Mouse (Mus musculus) C2C12 (cell line): Measurements from ENCODE around the gene Olfr609. TPM values are rescaled to one million over a fixed set of nuclear protein-coding genes. Genes with fewer than 3 reads are reported as not detected.
"Not testable (repeated sequence)": the region's sequence is repeated elsewhere in the genome, so short reads cannot be mapped to it uniquely, and the experiment has no call there.

Source experiments
- H3K27me3 ChIP-seq: one replicate; pipeline ENCODE4 v1.6.1; 2011; ENCODE audit not compliant: control insufficient read depth, insufficient read depth, insufficient read length
- H3K36me3 ChIP-seq: one replicate; pipeline ENCODE4 v1.6.1; 2011; ENCODE audit not compliant: control insufficient read depth, insufficient read depth
- H3K4me3 ChIP-seq: one replicate; pipeline ENCODE4 v1.5.1; 2011; ENCODE audit warnings: mild to moderate bottlenecking, control low read depth; ENCODE audit not compliant: poor library complexity, insufficient read depth, severe bottlenecking
- H3K79me2 ChIP-seq: one replicate; pipeline ENCODE4 v1.6.1; 2011; ENCODE audit not compliant: control insufficient read depth, insufficient read depth
- H3K79me3 ChIP-seq: one replicate; pipeline ENCODE4 v1.6.1; 2011; ENCODE audit warnings: low read depth, control low read depth
- H3ac ChIP-seq: one replicate; pipeline ENCODE3; 2011; ENCODE audit warnings: low read depth; ENCODE audit not compliant: control insufficient read depth, insufficient read length
- CEBPB ChIP-seq: IDR thresholded peaks from one replicate; pipeline ENCODE4 v1.6.1; 2011; ENCODE audit warnings: low read depth, mild to moderate bottlenecking, control low read depth, moderate library complexity
- CTCF ChIP-seq: IDR thresholded peaks from one replicate; pipeline ENCODE4 v1.5.1; 2011; ENCODE audit not compliant: control insufficient read depth, insufficient read depth, insufficient read length
- FOSL1 ChIP-seq: IDR thresholded peaks from one replicate; pipeline ENCODE4 v1.8.0; 2011; ENCODE audit warnings: mild to moderate bottlenecking, low read length; ENCODE audit not compliant: poor library complexity, insufficient read depth, severe bottlenecking
- MAX ChIP-seq: IDR thresholded peaks from one replicate; pipeline ENCODE4 v1.6.1; 2011; ENCODE audit warnings: mild to moderate bottlenecking, control low read depth
- MYOD1 ChIP-seq: IDR thresholded peaks from one replicate; pipeline ENCODE4 v1.6.1; 2011; ENCODE audit warnings: low read depth; ENCODE audit not compliant: control insufficient read depth, insufficient read length
- MYOG ChIP-seq: IDR thresholded peaks from one replicate; pipeline ENCODE4 v1.6.1; 2011; ENCODE audit not compliant: control insufficient read depth, insufficient read length; ENCODE audit errors: extremely low read depth
- USF1 ChIP-seq: IDR thresholded peaks from one replicate; pipeline ENCODE4 v1.6.1; 2011; ENCODE audit warnings: low read depth, mild to moderate bottlenecking, control low read depth, moderate library complexity
- long read RNA-seq, 2 experiments: library from polyadenylated mRNA; unstranded; transcript quantifications; one replicate each; pipeline ENCODE4 v2.0.0; 2019 to 2020
- polyA plus RNA-seq: library from polyadenylated mRNA; unstranded; fragments of >200 nt; fragmentation: generic; extraction: Trizol; gene quantifications from one replicate; pipeline ENCODE4 v1.2.1, GENCODE M21; 2012; ENCODE audit warnings: missing spikeins

Gene Olfr609
- polyA plus RNA-seq, result not detected
- long read RNA-seq, experiment 1, result 0 reads
- long read RNA-seq, experiment 2, result 0 reads

DNA sequence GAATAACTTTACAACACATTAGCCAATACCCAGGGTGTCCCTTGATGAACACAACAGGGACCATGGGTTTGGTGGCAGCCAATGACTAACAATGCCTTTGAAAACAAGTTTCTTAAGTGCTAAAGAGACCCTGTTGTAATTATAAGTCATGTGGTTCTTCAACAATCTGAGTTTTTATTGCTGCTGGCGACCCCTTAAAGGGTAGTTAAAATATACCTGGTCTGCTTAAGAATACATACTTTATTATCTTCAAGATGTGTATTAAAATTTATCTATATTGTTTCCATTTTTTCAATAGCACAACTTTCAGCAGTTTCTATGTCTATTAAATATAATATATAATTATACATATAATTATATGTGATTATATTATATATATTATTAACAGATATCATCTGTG is at the start of gene Olfr609:
Gene Olfr609 (minus strand): TSS at position 101 of the 400 bp plus-strand sequence.
- TF ChIP-seq MYOD1, result no peak
- TF ChIP-seq CEBPB, result no peak
- TF ChIP-seq USF1, result no peak
- TF ChIP-seq MAX, result no peak
- TF ChIP-seq CTCF, result no peak
- no peak for TF ChIP-seq FOSL1
- TF ChIP-seq MYOG, result no peak
- H3K27me3 ChIP-seq, result no peaks in the 10 kb centered on the region
- no peaks in the 10 kb centered on the region for H3K36me3 ChIP-seq
- no peak within 1 kb of the TSS for H3K4me3 ChIP-seq
- no peak within 1 kb of the TSS for H3ac ChIP-seq
- no peaks in the 10 kb centered on the region for H3K79me2 ChIP-seq
- H3K79me3 ChIP-seq, result no peaks in the 10 kb centered on the region

DNA sequence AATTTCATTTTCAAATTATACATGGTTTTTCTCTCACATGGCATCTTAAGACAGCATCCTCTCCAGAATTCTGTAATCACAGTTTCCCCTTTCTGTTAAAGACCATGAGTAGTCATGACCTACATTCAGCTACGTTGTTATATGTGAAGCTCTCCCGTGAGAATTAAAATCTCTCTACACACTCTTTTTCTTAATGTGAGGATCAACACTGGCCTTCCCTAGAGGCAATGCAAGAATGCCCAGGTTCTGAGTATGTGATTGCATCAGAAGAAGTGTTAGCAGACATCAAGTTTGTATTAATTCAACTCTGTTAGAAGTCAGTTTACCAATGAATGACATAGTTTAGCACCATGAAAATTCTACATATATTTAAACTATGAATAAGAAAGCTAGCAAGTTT is 44.8 kb upstream of the Olfr609 start, which contains the start of gene Olfr612:
Gene Olfr612 (minus strand): TSS at position 101 of the 400 bp plus-strand sequence.
- H3K36me3 ChIP-seq, H3K79me3 ChIP-seq, H3ac ChIP-seq, H3K4me3 ChIP-seq, H3K27me3 ChIP-seq, H3K79me2 ChIP-seq: not testable (repeated sequence)

DNA sequence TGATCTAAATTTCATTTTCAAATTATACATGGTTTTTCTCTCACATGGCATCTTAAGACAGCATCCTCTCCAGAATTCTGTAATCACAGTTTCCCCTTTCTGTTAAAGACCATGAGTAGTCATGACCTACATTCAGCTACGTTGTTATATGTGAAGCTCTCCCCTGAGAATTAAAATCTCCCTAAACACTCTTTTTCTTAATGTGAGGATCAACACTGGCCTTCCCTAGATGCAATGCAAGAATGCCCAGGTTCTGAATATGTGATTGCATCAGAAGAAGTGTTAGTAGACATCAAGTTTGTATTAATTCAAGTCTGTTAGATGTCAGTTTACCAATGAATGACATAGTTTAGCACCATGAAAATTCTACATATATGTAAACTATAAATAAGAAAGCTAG is 22.9 kb upstream of the Olfr609 start, which contains the start of gene Olfr611:
Gene Olfr611 (minus strand): TSS at position 101 of the 400 bp plus-strand sequence.
- not testable (repeated sequence) for H3K79me2 ChIP-seq, H3K4me3 ChIP-seq, H3K36me3 ChIP-seq, H3K79me3 ChIP-seq, H3K27me3 ChIP-seq, H3ac ChIP-seq

DNA sequence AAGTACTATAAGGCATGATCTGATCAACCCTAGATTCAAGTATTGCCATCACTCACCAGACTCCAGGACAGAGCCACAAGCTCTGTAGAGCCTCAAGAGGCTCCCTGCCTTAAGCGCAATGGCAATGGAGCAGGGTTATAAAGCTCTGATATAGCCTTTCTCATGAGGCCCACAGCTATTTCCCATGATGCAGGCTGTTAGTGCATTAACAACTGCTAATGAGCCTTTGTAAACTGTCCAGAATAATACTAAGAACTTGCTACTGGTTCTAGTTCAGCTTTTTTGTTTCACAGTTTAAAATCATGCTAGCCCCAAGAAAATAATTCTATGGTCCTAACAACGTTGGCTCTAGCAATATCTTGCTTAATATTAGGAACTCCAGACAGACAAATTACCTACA is 14.2 kb upstream of the Olfr609 start, which contains the start of gene Olfr610:
Gene Olfr610 (minus strand): TSS at position 101 of the 400 bp plus-strand sequence.
- no peaks in the 10 kb centered on the region for H3K27me3 ChIP-seq
- TF ChIP-seq CTCF (no peak), FOSL1 (no peak), MYOG (no peak), MAX (no peak), CEBPB (no peak), USF1 (no peak), MYOD1 (no peak)

DNA sequence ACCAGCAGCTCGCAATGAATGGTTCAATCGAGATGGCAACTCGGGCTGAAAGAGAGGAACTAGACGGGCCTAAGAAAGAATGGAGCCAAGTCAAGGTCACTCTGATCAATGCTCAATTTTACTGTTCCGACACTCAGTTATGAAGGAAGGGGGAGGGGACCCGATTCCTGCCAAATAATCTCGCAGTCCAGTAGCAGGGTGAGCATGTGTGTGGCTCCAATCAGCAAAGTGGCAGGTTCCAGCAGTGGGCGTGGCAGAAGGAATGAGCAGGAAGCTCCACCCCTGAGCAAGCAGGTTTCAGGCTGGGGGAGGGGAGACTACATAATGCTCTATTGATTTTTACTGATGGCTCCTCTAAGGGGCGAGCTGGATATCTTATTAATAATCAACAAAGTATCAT is 20.8 kb downstream of the Olfr609 start:
- not testable (repeated sequence) for H3K36me3 ChIP-seq, H3K79me3 ChIP-seq, H3K4me3 ChIP-seq, H3ac ChIP-seq, H3K79me2 ChIP-seq, H3K27me3 ChIP-seq

More for the DNA sequence above, 14.2 kb upstream of the Olfr609 start, which contains the start of gene Olfr610:
- Histone ChIP-seq H3K79me2 (no peaks in the 10 kb centered on the region), H3K79me3 (no peaks in the 10 kb centered on the region), H3ac (no peak within 1 kb of the TSS), H3K36me3 (no peaks in the 10 kb centered on the region), H3K4me3 (no peak within 1 kb of the TSS)

DNA sequence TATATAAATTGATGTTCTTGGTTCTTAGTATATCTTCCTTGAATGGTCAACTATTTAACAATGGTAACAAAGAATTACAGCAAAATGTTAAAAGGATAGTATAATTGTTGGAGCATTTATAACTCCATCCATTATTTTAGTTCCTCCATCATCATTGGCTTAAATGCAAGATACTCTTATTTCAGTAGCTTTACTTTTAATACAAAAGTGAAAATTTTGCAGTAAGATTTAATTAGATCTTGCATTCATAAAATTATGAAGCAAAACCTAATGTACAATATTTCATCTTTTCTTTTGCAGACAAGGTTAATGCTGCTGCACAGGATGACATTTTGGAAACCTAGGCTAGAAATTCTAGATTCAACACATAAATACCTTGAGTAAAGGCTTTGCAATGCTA is 28.3 kb downstream of the Olfr609 start, which contains the start of gene Olfr608:
Gene Olfr608 (plus strand): TSS at position 301 of the 400 bp plus-strand sequence.
- no peak within 1 kb of the TSS for H3ac ChIP-seq
- no peaks in the 10 kb centered on the region for H3K36me3 ChIP-seq
- no peaks in the 10 kb centered on the region for H3K79me2 ChIP-seq
- H3K79me3 ChIP-seq, result no peaks in the 10 kb centered on the region
- H3K27me3 ChIP-seq, result no peaks in the 10 kb centered on the region
- no peak within 1 kb of the TSS for H3K4me3 ChIP-seq
- TF ChIP-seq CTCF (no peak), CEBPB (no peak), FOSL1 (no peak), USF1 (no peak), MYOD1 (no peak), MAX (no peak), MYOG (no peak)
